Mouse (Mus musculus) cortical plate, adult 2 months (tissue): ENCODE data around the gene Psmd11. TPM values are rescaled to one million over a fixed set of nuclear protein-coding genes. Genes with fewer than 3 reads are reported as not detected.
"Not testable (repeated sequence)": the region's sequence is repeated elsewhere in the genome, so short reads cannot be mapped to it uniquely, and the experiment has no call there.

ENCODE experiments used
- H3K27ac ChIP-seq: fragments of 200-500 bp; 2 replicates; pipeline ENCODE4 v1.5.1; 2012; ENCODE audit warnings: low read length, control low read depth, inconsistent platforms; ENCODE audit not compliant: insufficient read depth
- H3K4me1 ChIP-seq: fragments of 200-500 bp; 2 replicates; pipeline ENCODE4 v1.6.1; 2011; ENCODE audit warnings: low read length; ENCODE audit not compliant: control insufficient read depth, insufficient read depth
- H3K4me3 ChIP-seq: fragments of 200-500 bp; 2 replicates; pipeline ENCODE4 v1.5.1; 2011; ENCODE audit warnings: mild to moderate bottlenecking, low read length, control low read depth; ENCODE audit not compliant: insufficient read depth
- CTCF ChIP-seq: fragments of 200-500 bp; IDR thresholded peaks from 2 replicates; pipeline ENCODE4 v1.5.1; 2011; ENCODE audit warnings: mild to moderate bottlenecking, control low read depth, low read length; ENCODE audit not compliant: insufficient read depth; ENCODE audit errors: extremely low read depth
- POLR2A ChIP-seq: fragments of 200-500 bp; IDR thresholded peaks from 2 replicates; pipeline ENCODE4 v1.6.1; 2011; ENCODE audit warnings: mild to moderate bottlenecking, low read length, control low read depth; ENCODE audit not compliant: insufficient read depth; ENCODE audit errors: extremely low read depth
- polyA plus RNA-seq: library from polyadenylated mRNA; depleted of rRNA; stranded (reverse); fragments of >200 nt; gene quantifications from 2 replicates; pipeline ENCODE4 v1.2.3, GENCODE M21; 2012

Psmd11 gene
- polyA plus RNA-seq, 1 experiment, result 67.0 TPM

GRCm38 (mm10) chr11:80391407-80392120 is 36.9 kb upstream of the Psmd11 start:
- H3K27ac ChIP-seq, result no peak overlapping the region
- H3K4me3 ChIP-seq, result no peak overlapping the region
- no peaks in the 10 kb centered on the region; the same call in 1 of the 2 replicates for H3K4me1 ChIP-seq
- TF ChIP-seq CTCF (no peak), POLR2A (no peak)

- H3K27ac ChIP-seq, result no peak overlapping the region
- H3K4me3 ChIP-seq, result no peak overlapping the region
- TF ChIP-seq POLR2A, result no peak
- no peak for TF ChIP-seq CTCF
- H3K4me1 ChIP-seq, result no peaks in the 10 kb centered on the region; the same call in 1 of the 2 replicates
These were observed 32.5 kb upstream of the Psmd11 start for GRCm38 (mm10) chr11:80395930-80396329.

GRCm38 (mm10) chr11:80396617-80397016 is 31.8 kb upstream of the Psmd11 start:
- Histone ChIP-seq H3K4me1 (no peaks in the 10 kb centered on the region; the same call in 1 of the 2 replicates), H3K27ac (no peak overlapping the region), H3K4me3 (no peak overlapping the region)
- TF ChIP-seq CTCF (no peak), POLR2A (no peak)

GRCm38 (mm10) chr11:80407878-80408277 is 20.5 kb upstream of the Psmd11 start:
- H3K27ac ChIP-seq, H3K4me1 ChIP-seq, H3K4me3 ChIP-seq: not testable (repeated sequence)

- Histone ChIP-seq H3K4me3 (no peak overlapping the region), H3K4me1 (no peaks in the 10 kb centered on the region; the same call in 1 of the 2 replicates), H3K27ac (no peak overlapping the region)
- no peak for TF ChIP-seq POLR2A
- no peak for TF ChIP-seq CTCF
These were observed 18.0 kb upstream of the Psmd11 start for GRCm38 (mm10) chr11:80410377-80410776.

- Histone ChIP-seq H3K4me3 (no peak overlapping the region), H3K27ac (no peak overlapping the region), H3K4me1 (no peaks in the 10 kb centered on the region; the same call in 1 of the 2 replicates)
- TF ChIP-seq CTCF (no peak), POLR2A (no peak)
These were observed 11.3 kb upstream of the Psmd11 start for GRCm38 (mm10) chr11:80417085-80417484.

- Histone ChIP-seq H3K4me3 (no peak overlapping the region), H3K4me1 (no peaks in the 10 kb centered on the region), H3K27ac (no peak overlapping the region)
- TF ChIP-seq CTCF, result no peak
- no peak for TF ChIP-seq POLR2A
These were observed 8.7 kb upstream of the Psmd11 start for GRCm38 (mm10) chr11:80419743-80420142.

- H3K27ac ChIP-seq, result no peak overlapping the region
- no peak overlapping the region for H3K4me3 ChIP-seq
- TF ChIP-seq POLR2A (no peak), CTCF (no peak)
These were observed 8.0 kb upstream of the Psmd11 start for GRCm38 (mm10) chr11:80420202-80420984.

GRCm38 (mm10) chr11:80421421-80422047 is 6.9 kb upstream of the Psmd11 start:
- TF ChIP-seq CTCF (no peak), POLR2A (no peak)
- H3K4me3 ChIP-seq, result no peak overlapping the region
- no peaks in the 10 kb centered on the region for H3K4me1 ChIP-seq
- H3K27ac ChIP-seq, result no peak overlapping the region

More at GRCm38 (mm10) chr11:80420202-80420984, 8.0 kb upstream of the Psmd11 start:
- H3K4me1 ChIP-seq, result no peaks in the 10 kb centered on the region

- H3K4me1 ChIP-seq, result no peaks in the 10 kb centered on the region; the same call in 1 of the 2 replicates
- H3K4me3 ChIP-seq, result no peak overlapping the region
- H3K27ac ChIP-seq, result no peak overlapping the region
- TF ChIP-seq CTCF (no peak), POLR2A (no peak)
These were observed 3.7 kb upstream of the Psmd11 start for GRCm38 (mm10) chr11:80424691-80425090.
